Mouse (Mus musculus): ENCODE measurements around the gene Tmem268.

The Tmem268 gene

GRCm38 (mm10) chr4:63580078-63580477, 21.5 kb downstream of the Tmem268 start:
- Histone ChIP-seq H3K4me1 (replicated peaks; ENCODE audit: low read depth, low read length) (no peaks in the 10 kb centered on the region), H3K36me3 (ENCODE audit: insufficient read depth, low read length) (peaks cover 46% of the 10 kb centered on the region), H3K27me3 (ENCODE audit: insufficient read depth, low read length) (no peaks in the 10 kb centered on the region), H3K4me3 (replicated peaks; ENCODE audit: low read length) (no peak overlapping the region), H3K9me3 (ENCODE audit: low read length) (peaks cover 74% of the 10 kb centered on the region)
- TF ChIP-seq NANOG (IDR thresholded peaks at IDR 0.05; ENCODE audit: borderline replicate concordance, low read length) (no peak), POU5F1 (IDR thresholded peaks at IDR 0.05; ENCODE audit: borderline replicate concordance, low read length) (no peak), CTCF (conservative IDR thresholded peaks at IDR 0.05; ENCODE audit: low read length) (no peak)

GRCm38 (mm10) chr4:63582580-63582979, 24.0 kb downstream of the Tmem268 start:
- Histone ChIP-seq H3K4me1 (replicated peaks; ENCODE audit: low read depth, low read length) (no peaks in the 10 kb centered on the region), H3K27me3 (ENCODE audit: insufficient read depth, low read length) (no peaks in the 10 kb centered on the region), H3K36me3 (ENCODE audit: insufficient read depth, low read length) (peaks cover 46% of the 10 kb centered on the region), H3K4me3 (replicated peaks; ENCODE audit: low read length) (no peak overlapping the region), H3K9me3 (ENCODE audit: low read length) (peaks cover 65% of the 10 kb centered on the region)
- TF ChIP-seq CTCF (conservative IDR thresholded peaks at IDR 0.05; ENCODE audit: low read length) = no peak
- no peak for TF ChIP-seq NANOG (IDR thresholded peaks at IDR 0.05; ENCODE audit: borderline replicate concordance, low read length)
- TF ChIP-seq POU5F1 (IDR thresholded peaks at IDR 0.05; ENCODE audit: borderline replicate concordance, low read length) = no peak

- peaks cover 38% of the 10 kb centered on the region for H3K9me3 ChIP-seq (ENCODE audit: low read length)
- H3K36me3 ChIP-seq (ENCODE audit: insufficient read depth, low read length) = peaks cover 25% of the 10 kb centered on the region
- H3K27me3 ChIP-seq (ENCODE audit: insufficient read depth, low read length) = no peaks in the 10 kb centered on the region
- no peak overlapping the region for H3K4me3 ChIP-seq (replicated peaks; ENCODE audit: low read length)
- H3K4me1 ChIP-seq (replicated peaks; ENCODE audit: low read depth, low read length) = no peaks in the 10 kb centered on the region
- TF ChIP-seq NANOG (IDR thresholded peaks at IDR 0.05; ENCODE audit: borderline replicate concordance, low read length) = no peak
- TF ChIP-seq CTCF (conservative IDR thresholded peaks at IDR 0.05; ENCODE audit: low read length) = no peak
- TF ChIP-seq POU5F1 (IDR thresholded peaks at IDR 0.05; ENCODE audit: borderline replicate concordance, low read length) = no peak
Measured at GRCm38 (mm10) chr4:63585216-63585615, 26.6 kb downstream of the Tmem268 start.

GRCm38 (mm10) chr4:63586240-63586639, 27.7 kb downstream of the Tmem268 start:
- no peak for TF ChIP-seq NANOG (IDR thresholded peaks at IDR 0.05; ENCODE audit: borderline replicate concordance, low read length)
- TF ChIP-seq CTCF (conservative IDR thresholded peaks at IDR 0.05; ENCODE audit: low read length) = no peak
- no peak for TF ChIP-seq POU5F1 (IDR thresholded peaks at IDR 0.05; ENCODE audit: borderline replicate concordance, low read length)
- no peak overlapping the region for H3K4me3 ChIP-seq (replicated peaks; ENCODE audit: low read length)
- no peaks in the 10 kb centered on the region for H3K27me3 ChIP-seq (ENCODE audit: insufficient read depth, low read length)
- H3K36me3 ChIP-seq (ENCODE audit: insufficient read depth, low read length) = peaks cover 18% of the 10 kb centered on the region
- no peaks in the 10 kb centered on the region for H3K4me1 ChIP-seq (replicated peaks; ENCODE audit: low read depth, low read length)
- H3K9me3 ChIP-seq (ENCODE audit: low read length) = peaks cover 28% of the 10 kb centered on the region; the same call in 1 of the 2 replicates

- Histone ChIP-seq H3K27me3 (ENCODE audit: insufficient read depth, low read length) (no peaks in the 10 kb centered on the region), H3K4me3 (replicated peaks; ENCODE audit: low read length) (no peak overlapping the region), H3K4me1 (replicated peaks; ENCODE audit: low read depth, low read length) (no peaks in the 10 kb centered on the region), H3K36me3 (ENCODE audit: insufficient read depth, low read length) (no peaks in the 10 kb centered on the region), H3K9me3 (ENCODE audit: low read length) (no peaks in the 10 kb centered on the region)
- no peak for TF ChIP-seq POU5F1 (IDR thresholded peaks at IDR 0.05; ENCODE audit: borderline replicate concordance, low read length)
- no peak for TF ChIP-seq NANOG (IDR thresholded peaks at IDR 0.05; ENCODE audit: borderline replicate concordance, low read length)
- TF ChIP-seq CTCF (conservative IDR thresholded peaks at IDR 0.05; ENCODE audit: low read length) = no peak
Measured at GRCm38 (mm10) chr4:63589987-63590386, 31.4 kb downstream of the Tmem268 start.

GRCm38 (mm10) chr4:63590538-63590937, 32.0 kb downstream of the Tmem268 start:
- TF ChIP-seq POU5F1 (IDR thresholded peaks at IDR 0.05; ENCODE audit: borderline replicate concordance, low read length) (no peak), CTCF (conservative IDR thresholded peaks at IDR 0.05; ENCODE audit: low read length) (no peak), NANOG (IDR thresholded peaks at IDR 0.05; ENCODE audit: borderline replicate concordance, low read length) (no peak)
- H3K9me3 ChIP-seq (ENCODE audit: low read length) = no peaks in the 10 kb centered on the region
- no peak overlapping the region for H3K4me3 ChIP-seq (replicated peaks; ENCODE audit: low read length)
- H3K36me3 ChIP-seq (ENCODE audit: insufficient read depth, low read length) = no peaks in the 10 kb centered on the region
- no peaks in the 10 kb centered on the region for H3K27me3 ChIP-seq (ENCODE audit: insufficient read depth, low read length)
- no peaks in the 10 kb centered on the region for H3K4me1 ChIP-seq (replicated peaks; ENCODE audit: low read depth, low read length)

- Histone ChIP-seq H3K36me3 (ENCODE audit: insufficient read depth, low read length) (no peaks in the 10 kb centered on the region), H3K9me3 (ENCODE audit: low read length) (no peaks in the 10 kb centered on the region), H3K4me1 (replicated peaks; ENCODE audit: low read depth, low read length) (no peaks in the 10 kb centered on the region), H3K4me3 (replicated peaks; ENCODE audit: low read length) (no peak overlapping the region), H3K27me3 (ENCODE audit: insufficient read depth, low read length) (no peaks in the 10 kb centered on the region; the same call in 1 of the 2 replicates)
- TF ChIP-seq CTCF (conservative IDR thresholded peaks at IDR 0.05; ENCODE audit: low read length) = no peak
- TF ChIP-seq POU5F1 (IDR thresholded peaks at IDR 0.05; ENCODE audit: borderline replicate concordance, low read length) = no peak
- TF ChIP-seq NANOG (IDR thresholded peaks at IDR 0.05; ENCODE audit: borderline replicate concordance, low read length) = no peak
Measured at GRCm38 (mm10) chr4:63594459-63595110, 36.0 kb downstream of the Tmem268 start.

GRCm38 (mm10) chr4:63595259-63595658, 36.7 kb downstream of the Tmem268 start:
- TF ChIP-seq NANOG (IDR thresholded peaks at IDR 0.05; ENCODE audit: borderline replicate concordance, low read length) (no peak), CTCF (conservative IDR thresholded peaks at IDR 0.05; ENCODE audit: low read length) (no peak), POU5F1 (IDR thresholded peaks at IDR 0.05; ENCODE audit: borderline replicate concordance, low read length) (no peak)
- no peaks in the 10 kb centered on the region for H3K36me3 ChIP-seq (ENCODE audit: insufficient read depth, low read length)
- H3K9me3 ChIP-seq (ENCODE audit: low read length) = no peaks in the 10 kb centered on the region
- no peaks in the 10 kb centered on the region for H3K4me1 ChIP-seq (replicated peaks; ENCODE audit: low read depth, low read length)
- no peaks in the 10 kb centered on the region; the same call in 1 of the 2 replicates for H3K27me3 ChIP-seq (ENCODE audit: insufficient read depth, low read length)
- no peak overlapping the region for H3K4me3 ChIP-seq (replicated peaks; ENCODE audit: low read length)

GRCm38 (mm10) chr4:63596010-63596409, 37.4 kb downstream of the Tmem268 start:
- Histone ChIP-seq H3K4me1 (replicated peaks; ENCODE audit: low read depth, low read length) (no peaks in the 10 kb centered on the region), H3K36me3 (ENCODE audit: insufficient read depth, low read length) (no peaks in the 10 kb centered on the region), H3K9me3 (ENCODE audit: low read length) (no peaks in the 10 kb centered on the region), H3K4me3 (replicated peaks; ENCODE audit: low read length) (no peak overlapping the region), H3K27me3 (ENCODE audit: insufficient read depth, low read length) (no peaks in the 10 kb centered on the region; the same call in 1 of the 2 replicates)
- TF ChIP-seq POU5F1 (IDR thresholded peaks at IDR 0.05; ENCODE audit: borderline replicate concordance, low read length) (no peak), CTCF (conservative IDR thresholded peaks at IDR 0.05; ENCODE audit: low read length) (no peak), NANOG (IDR thresholded peaks at IDR 0.05; ENCODE audit: borderline replicate concordance, low read length) (no peak)
